Mouse (Mus musculus) cerebellum, adult 8-10 months (tissue): ENCODE results near the gene Gm20905.
"Not testable (repeated sequence)": the region's sequence is repeated elsewhere in the genome, so short reads cannot be mapped to it uniquely, and the experiment has no call there.

ENCODE experiments used
- DNase-seq: peaks from one replicate; pipeline ENCODE4 v3.0.0; 2022

Gene Gm20905

GRCm38 (mm10) chrY:37259503-37259902 is at the start of gene Gm20905:
Gene Gm20905 (minus strand): TSS chrY:37259603.
- DNase-seq: not testable (repeated sequence)
